Mouse (Mus musculus) stomach, embryonic 14.5 days (tissue): ENCODE measurements at regions not wholly inside any gene's neighbourhood (a gene's known extent, or its start where the extent isn't known, plus 50 kb on each side); places are given as distances from the start of the nearest gene placed in this dataset.

Experiments used
- ATAC-seq: fragments of 200-750 bp; cut with Nextera tagmentation; 2 replicates; pipeline ENCODE4 v1.8.0; 2017; ENCODE audit warnings: low read depth, moderate TSS enrichment; ENCODE audit not compliant: insufficient number of reproducible peaks, insufficient read depth, low FRiP score
- H3K27ac ChIP-seq: fragments of 300-500 bp; sonication (generic); 2 replicates; pipeline ENCODE4 v1.5.1; 2014; ENCODE audit warnings: mild to moderate bottlenecking, low read length, moderate library complexity, mixed read lengths
- H3K27me3 ChIP-seq: fragments of 300-500 bp; sonication (generic); 2 replicates; pipeline ENCODE4 v1.6.1; 2014; ENCODE audit warnings: low read length, control low read depth, mixed read lengths; ENCODE audit not compliant: control insufficient read depth, insufficient read depth
- H3K36me3 ChIP-seq: fragments of 300-500 bp; sonication (generic); 2 replicates; pipeline ENCODE4 v1.6.1; 2014; ENCODE audit warnings: mild to moderate bottlenecking, control low read depth, low read length, moderate library complexity, mixed read lengths; ENCODE audit not compliant: control insufficient read depth, insufficient read depth
- H3K4me1 ChIP-seq: fragments of 300-500 bp; sonication (generic); 2 replicates; pipeline ENCODE4 v1.6.1; 2014; ENCODE audit warnings: low read length, control low read depth, mixed read lengths; ENCODE audit not compliant: control insufficient read depth, insufficient read depth
- H3K4me2 ChIP-seq: fragments of 300-500 bp; sonication (generic); replicated peaks from 2 replicates; pipeline ENCODE4 v1.6.1; 2014; ENCODE audit warnings: low read depth, low read length, control low read depth
- H3K4me3 ChIP-seq: fragments of 300-500 bp; sonication (generic); 2 replicates; pipeline ENCODE4 v1.5.1; 2014; ENCODE audit warnings: low read depth, low read length, control low read depth
- H3K9ac ChIP-seq: fragments of 300-500 bp; sonication (generic); replicated peaks from 2 replicates; pipeline ENCODE4 v1.6.1; 2014; ENCODE audit warnings: low read depth, mild to moderate bottlenecking, control low read depth, low read length, moderate library complexity, mixed read lengths
- H3K9me3 ChIP-seq: fragments of 300-500 bp; sonication (generic); 2 replicates; pipeline ENCODE4 v1.6.1; 2016; ENCODE audit warnings: low read depth, low read length, control low read depth; ENCODE audit not compliant: control insufficient read depth
- WGBS: fragments of 180-500 bp; shearing (Covaris S2); extraction: QIAGEN DNeasy Blood & Tissue Kit; methylation state at CpG from one replicate; pipeline ENCODE4 v1.1.7; 2014; 5-methylcytosine and 5-hydroxymethylcytosine counted together

DNA sequence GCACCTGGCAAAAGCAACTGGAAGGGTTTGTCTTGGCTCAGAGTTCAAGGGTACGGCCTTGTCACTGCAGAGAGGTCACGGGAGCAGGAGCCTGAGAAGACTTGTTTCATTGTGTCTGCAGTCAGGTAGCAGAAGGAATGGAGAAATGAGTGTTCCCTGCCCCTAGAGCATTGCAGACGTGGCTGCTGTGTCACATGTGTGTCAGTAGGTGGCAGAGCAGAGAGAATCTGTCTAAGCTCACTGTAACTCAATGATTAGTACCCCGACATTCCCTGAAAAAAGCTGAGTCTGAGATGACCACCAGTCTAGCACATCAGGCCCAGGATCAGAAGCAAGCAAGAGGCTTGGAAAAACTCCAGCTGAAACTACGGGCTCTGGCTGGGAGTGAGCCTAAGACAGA lies 203.1 kb upstream of the Foxq1 start:
- Histone ChIP-seq H3K9ac (no peak overlapping the region), H3K36me3 (no peaks in the 10 kb centered on the region), H3K4me1 (no peaks in the 10 kb centered on the region), H3K27me3 (no peaks in the 10 kb centered on the region), H3K9me3 (no peaks in the 10 kb centered on the region), H3K4me2 (no peak overlapping the region), H3K4me3 (no peak overlapping the region), H3K27ac (no peak overlapping the region)
- 78% methylated on average over 5 of the region's 5 CpGs for WGBS
- ATAC-seq: no peak

DNA sequence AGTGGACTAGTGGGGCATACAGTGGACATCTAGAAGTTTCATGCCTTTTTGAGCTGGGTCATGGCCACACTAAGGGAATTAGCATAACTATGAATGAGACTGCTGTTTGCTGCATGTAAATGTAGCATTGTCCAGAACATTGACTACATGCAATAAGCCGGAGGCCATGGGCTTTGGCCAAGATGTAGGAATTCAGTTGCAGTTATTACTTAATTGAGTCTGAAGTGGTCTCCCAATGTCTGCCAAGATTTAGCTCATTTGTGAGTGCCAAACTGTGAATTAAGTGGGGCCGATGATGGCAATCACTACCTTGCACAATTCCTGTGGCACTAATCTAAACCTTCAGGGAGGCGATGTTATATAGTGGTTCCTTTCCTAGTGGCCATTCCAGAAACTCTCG lies 196.6 kb upstream of the Foxq1 start:
- ATAC-seq: no peak
- no peak overlapping the region for H3K9ac ChIP-seq
- H3K4me2 ChIP-seq: no peak overlapping the region
- H3K4me1 ChIP-seq: peaks cover 7% of the 10 kb centered on the region
- WGBS: 88% methylated on average over 4 of the region's 4 CpGs
- no peaks in the 10 kb centered on the region for H3K27me3 ChIP-seq
- no peaks in the 10 kb centered on the region for H3K9me3 ChIP-seq
- no peak overlapping the region for H3K4me3 ChIP-seq
- H3K36me3 ChIP-seq: no peaks in the 10 kb centered on the region
- H3K27ac ChIP-seq: no peak overlapping the region

DNA sequence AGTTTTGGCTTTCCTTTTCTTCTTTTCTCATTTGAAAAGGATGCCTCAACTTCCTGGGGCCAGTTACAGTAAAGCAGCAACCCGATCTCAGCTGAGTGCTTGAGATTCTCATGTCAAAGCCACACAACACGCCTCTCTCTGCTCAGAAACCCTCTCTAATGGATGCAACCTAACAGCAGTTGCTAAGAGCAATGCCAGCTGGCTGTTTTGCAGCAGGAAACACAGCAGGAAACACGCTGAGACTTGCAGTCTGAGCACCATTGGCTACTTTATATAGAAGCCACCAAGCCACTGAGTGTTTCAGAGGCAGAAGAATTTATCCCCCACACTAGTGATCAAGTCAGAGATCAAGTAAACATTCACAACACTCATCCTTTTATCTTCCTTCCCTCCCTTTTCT lies 193.5 kb upstream of the Foxq1 start:
- 10% methylated on average over 3 of the region's 3 CpGs for WGBS
- H3K9ac ChIP-seq: no peak overlapping the region
- H3K27me3 ChIP-seq: no peaks in the 10 kb centered on the region
- H3K9me3 ChIP-seq: no peaks in the 10 kb centered on the region
- no peak for ATAC-seq
- H3K4me3 ChIP-seq: no peak overlapping the region
- no peak overlapping the region for H3K27ac ChIP-seq
- no peak overlapping the region for H3K4me2 ChIP-seq
- peaks cover 7% of the 10 kb centered on the region for H3K4me1 ChIP-seq
- no peaks in the 10 kb centered on the region for H3K36me3 ChIP-seq

DNA sequence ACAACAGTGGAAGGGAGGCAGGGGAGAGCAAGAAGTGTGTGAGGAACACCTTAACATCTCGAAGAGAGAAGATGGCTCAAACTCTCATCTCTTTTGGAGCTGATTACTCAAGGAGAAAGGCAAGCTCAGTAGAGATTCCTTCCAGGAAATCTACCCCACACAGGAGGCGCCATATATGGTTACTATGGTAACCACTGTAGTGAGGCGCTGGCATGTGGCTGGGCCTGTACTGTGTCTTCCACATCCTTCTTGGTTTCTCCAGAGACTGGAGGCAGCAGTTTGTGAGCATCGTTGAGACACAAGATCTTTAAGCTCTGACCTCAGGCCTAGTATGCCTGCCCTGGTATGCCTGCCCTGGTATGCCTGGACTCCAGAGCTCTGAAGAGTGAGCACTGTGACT lies 191.6 kb upstream of the Foxq1 start:
- Histone ChIP-seq H3K4me2 (no peak overlapping the region), H3K9ac (no peak overlapping the region), H3K27ac (no peak overlapping the region), H3K4me1 (peaks cover 7% of the 10 kb centered on the region), H3K27me3 (no peaks in the 10 kb centered on the region), H3K4me3 (no peak overlapping the region), H3K9me3 (no peaks in the 10 kb centered on the region), H3K36me3 (no peaks in the 10 kb centered on the region)
- ATAC-seq: no peak
- WGBS: 61% methylated on average over 4 of the region's 4 CpGs

DNA sequence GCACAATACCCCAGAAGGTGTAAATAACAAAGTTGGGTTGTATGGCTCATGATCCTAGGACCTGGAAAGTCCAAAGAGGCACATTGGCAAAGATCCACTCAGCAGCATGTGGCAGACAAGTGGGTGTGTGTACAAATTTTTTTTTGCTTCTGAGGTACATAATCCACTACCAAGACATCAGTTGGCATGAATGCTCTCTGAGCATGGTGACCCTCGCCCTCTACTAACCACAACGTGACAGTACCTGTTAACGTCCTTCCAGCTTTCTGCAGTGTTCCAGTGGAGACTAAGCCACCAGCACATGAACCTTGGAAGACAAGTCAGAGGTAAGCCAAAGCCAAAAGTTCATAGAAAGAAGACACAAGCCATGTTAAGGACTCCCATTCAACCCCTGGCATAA lies 188.7 kb upstream of the Foxq1 start:
- Histone ChIP-seq H3K27ac (no peak overlapping the region), H3K4me2 (no peak overlapping the region), H3K4me3 (no peak overlapping the region), H3K9me3 (no peaks in the 10 kb centered on the region), H3K9ac (no peak overlapping the region), H3K4me1 (peaks cover 8% of the 10 kb centered on the region), H3K36me3 (no peaks in the 10 kb centered on the region), H3K27me3 (no peaks in the 10 kb centered on the region)
- no peak for ATAC-seq
- 94% methylated on average over 3 of the region's 3 CpGs for WGBS

DNA sequence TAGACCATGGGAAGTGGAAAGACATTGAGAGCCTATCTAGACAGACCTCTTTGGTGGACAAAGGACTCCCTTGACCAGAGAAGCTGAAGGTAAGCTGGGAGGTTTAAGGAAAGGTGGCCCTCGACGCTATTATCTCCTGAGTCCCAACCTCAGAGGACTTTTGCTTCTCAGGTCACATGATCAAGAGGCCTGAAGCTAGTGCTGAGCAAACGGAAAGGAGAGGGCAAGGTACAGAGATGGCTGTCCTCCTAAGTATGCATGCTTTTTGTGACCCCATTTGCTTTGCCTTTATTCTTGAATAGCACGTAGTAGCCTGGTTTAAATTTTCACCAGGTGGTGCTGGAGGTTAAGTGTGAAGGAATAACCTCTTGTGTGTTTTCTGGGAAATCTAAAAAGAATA lies 186.8 kb upstream of the Foxq1 start:
- ATAC-seq: no peak
- Histone ChIP-seq H3K27ac (no peak overlapping the region; the same call in 1 of the 2 replicates), H3K9me3 (no peaks in the 10 kb centered on the region), H3K4me2 (no peak overlapping the region), H3K9ac (no peak overlapping the region), H3K36me3 (no peaks in the 10 kb centered on the region), H3K4me3 (no peak overlapping the region), H3K27me3 (no peaks in the 10 kb centered on the region), H3K4me1 (peaks cover 4% of the 10 kb centered on the region; the same call in 1 of the 2 replicates)
- 67% methylated on average over 4 of the region's 4 CpGs for WGBS

DNA sequence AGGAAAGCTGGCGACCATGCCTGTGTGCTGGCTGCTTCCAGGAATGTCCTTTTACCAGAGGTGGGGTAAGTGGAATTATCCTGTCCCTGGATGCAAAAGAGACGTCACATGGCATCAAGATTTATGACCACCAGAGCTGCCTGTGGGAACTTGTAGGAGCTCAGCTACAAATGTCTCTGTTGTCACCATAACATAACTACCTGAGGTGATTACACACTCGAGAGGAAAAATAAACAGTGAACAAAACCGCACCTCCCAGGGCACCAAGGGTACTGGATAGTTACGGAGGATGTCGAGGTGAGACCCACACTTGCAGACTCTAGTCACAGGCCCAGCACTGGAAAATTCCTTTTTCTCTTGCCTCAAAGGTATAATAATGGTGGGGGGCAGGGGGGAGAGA lies 185.1 kb upstream of the Foxq1 start:
- no peak for ATAC-seq
- Histone ChIP-seq H3K4me2 (no peak overlapping the region), H3K4me3 (no peak overlapping the region), H3K9me3 (no peaks in the 10 kb centered on the region), H3K4me1 (peaks cover 4% of the 10 kb centered on the region; the same call in 1 of the 2 replicates), H3K9ac (no peak overlapping the region), H3K36me3 (no peaks in the 10 kb centered on the region), H3K27me3 (no peaks in the 10 kb centered on the region), H3K27ac (no peak overlapping the region)
- 25% methylated on average over 6 of the region's 6 CpGs for WGBS

DNA sequence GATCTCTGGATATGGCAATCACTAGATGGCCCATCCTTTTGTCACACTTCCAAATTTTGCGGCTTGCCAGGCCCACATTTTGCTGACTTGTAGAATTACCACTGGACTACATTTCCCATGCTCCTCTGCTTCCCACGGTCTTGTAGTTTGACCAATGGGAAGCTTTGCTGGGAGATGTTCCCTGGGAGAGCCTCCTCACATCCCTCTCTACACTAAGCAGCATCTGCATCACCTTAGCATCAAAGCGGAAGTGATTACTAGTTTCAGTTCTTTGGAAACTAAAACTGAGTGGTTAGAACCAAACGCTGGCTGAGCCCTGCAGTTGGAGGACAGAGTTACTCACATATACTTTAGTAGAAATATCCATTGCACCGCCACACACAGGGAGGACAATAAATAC lies 181.9 kb upstream of the Foxq1 start:
- Histone ChIP-seq H3K27me3 (no peaks in the 10 kb centered on the region), H3K9me3 (no peaks in the 10 kb centered on the region), H3K27ac (no peak overlapping the region), H3K4me1 (peaks cover 4% of the 10 kb centered on the region; the same call in 1 of the 2 replicates), H3K4me3 (no peak overlapping the region), H3K4me2 (no peak overlapping the region), H3K9ac (no peak overlapping the region), H3K36me3 (no peaks in the 10 kb centered on the region)
- no peak for ATAC-seq
- 66% methylated on average over 5 of the region's 5 CpGs for WGBS

DNA sequence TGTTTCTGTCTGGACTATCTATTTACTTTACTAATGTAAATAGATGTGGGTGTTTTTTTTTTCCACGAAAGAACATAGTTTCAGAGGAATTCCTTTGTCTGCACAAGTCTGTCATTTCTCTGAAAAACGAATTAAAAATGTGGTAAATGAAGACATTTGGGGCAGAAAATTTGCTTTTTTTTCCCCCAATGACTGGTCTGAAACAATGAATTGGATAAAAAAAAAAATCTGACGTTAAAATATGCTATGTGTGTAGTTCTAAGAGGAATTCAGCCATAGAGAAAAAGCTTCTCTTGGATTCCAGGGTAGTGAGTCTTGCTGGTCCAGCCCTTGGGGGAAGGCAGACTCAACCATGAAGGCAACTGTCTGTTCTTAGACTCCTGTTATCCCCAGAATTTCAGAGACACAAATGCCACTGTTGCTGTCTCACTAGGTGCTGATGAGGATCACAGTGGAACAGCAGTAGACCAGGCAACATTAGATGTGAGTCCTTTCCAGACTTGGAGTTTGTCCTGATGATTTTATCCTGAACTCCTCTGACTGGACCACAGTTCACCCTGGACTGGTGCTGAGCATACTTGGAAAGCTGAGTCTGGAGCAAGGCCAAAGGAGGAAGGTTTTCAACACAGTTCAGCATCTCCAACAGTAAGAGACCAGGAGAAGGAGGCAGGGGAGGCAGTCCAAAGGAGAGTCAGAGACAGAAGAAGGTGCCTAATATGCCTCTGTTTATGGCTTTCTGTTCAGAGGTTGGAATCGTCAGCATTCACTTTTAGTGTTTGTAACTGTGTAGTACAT lies 162.3 kb upstream of the Foxq1 start:
- ATAC-seq: no peak
- Histone ChIP-seq H3K9me3 (no peaks in the 10 kb centered on the region), H3K36me3 (no peaks in the 10 kb centered on the region), H3K9ac (no peak overlapping the region), H3K27ac (no peak overlapping the region), H3K4me3 (no peak overlapping the region), H3K4me1 (no peaks in the 10 kb centered on the region), H3K4me2 (no peak overlapping the region), H3K27me3 (no peaks in the 10 kb centered on the region)
- 51% methylated on average over 4 of the region's 4 CpGs for WGBS
